Comparison of ENCODE assay signal across 24 mouse cellular contexts in the genomic region with DNA sequence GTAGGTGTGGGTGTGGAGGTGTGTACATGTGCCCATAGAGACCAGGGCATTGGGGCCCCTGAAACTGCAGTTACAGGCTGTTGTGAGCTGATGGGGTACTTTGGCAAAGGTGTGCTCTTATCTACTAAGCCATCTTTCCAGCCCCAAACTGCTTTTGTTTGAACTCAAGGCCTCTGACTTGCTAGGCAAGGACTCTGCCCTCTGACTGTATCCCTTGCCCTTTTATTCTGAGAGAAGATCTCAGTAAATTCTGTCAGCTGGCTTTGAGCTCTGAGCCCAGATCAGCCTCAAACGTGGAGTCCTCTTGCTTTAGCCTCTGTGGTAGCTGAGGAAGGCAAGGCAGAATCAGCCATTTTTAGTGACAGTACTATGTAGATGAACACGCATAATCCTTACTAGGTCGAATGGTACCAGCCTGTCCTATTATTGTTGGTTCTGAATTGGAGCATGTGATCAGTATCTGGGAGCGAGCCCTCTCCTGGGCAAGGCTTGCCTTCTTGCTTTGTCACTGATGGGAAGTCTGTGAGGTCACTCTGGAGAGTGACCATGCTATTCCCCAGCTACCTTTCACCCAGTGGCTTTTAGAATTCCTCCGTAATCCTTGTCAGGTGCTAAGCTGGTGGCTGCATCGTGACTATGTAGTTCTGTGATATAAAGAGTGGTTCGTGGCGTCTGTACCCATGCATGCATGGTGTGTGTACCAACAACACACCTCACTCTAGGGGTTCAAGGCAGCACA. TPM values are rescaled to one million over a fixed set of nuclear protein-coding genes. Genes with fewer than 3 reads are reported as not detected.
A peak's percentile ranks its signal among the peaks of the same experiment; 100 is the strongest.
DNase-seq lines count a peak whose midpoint lies in the region; ATAC-seq and TF ChIP-seq lines count a peak whose summit lies in the region.
"Had no signal": no experiment of that assay in that cellular context is flagged by ENCODE, and none has a peak within 500 bp of the region (broad histone marks: within the 10 kb centered on the region; RNA-seq: fewer than 3 reads in every experiment).

No protein-coding gene starts in this region.

- H3K4me3 ChIP-seq in layer of hippocampus, adult 2 months = no peak overlapping the region
- no peak overlapping the region for H3K4me3 ChIP-seq in kidney, postnatal 0 days (replicated peaks; ENCODE audit: low read depth, low read length)
- no peak overlapping the region for H3K4me3 ChIP-seq in limb, embryonic 13.5 days
- H3K4me3 ChIP-seq: forebrain, embryonic 10.5 days; hindbrain, embryonic 13.5 days; midbrain, embryonic 12.5 days; neural tube, embryonic 15.5 days had no signal

- intact Hi-C loops in heart, postnatal 25 days (cut with DNase I) = no loop called here

- ATAC-seq in kidney, postnatal 0 days (replicated peaks; ENCODE audit: low FRiP score, low read depth) = peak; percentile 74
- no peak for ATAC-seq in limb, embryonic 13.5 days (ENCODE audit: low FRiP score, low read depth)
- ATAC-seq: forebrain, embryonic 16.5 days had no signal

- no peaks in the 10 kb centered on the region for H3K4me1 ChIP-seq in kidney, postnatal 0 days (replicated peaks; ENCODE audit: insufficient read depth, low read length)
- peaks cover 16% of the 10 kb centered on the region for H3K4me1 ChIP-seq in limb, embryonic 13.5 days
- H3K4me1 ChIP-seq: forebrain, embryonic 10.5 days; hindbrain, embryonic 13.5 days; midbrain, embryonic 12.5 days; neural tube, embryonic 15.5 days had no signal

- TF ChIP-seq CTCF in layer of hippocampus, adult 2 months (conservative IDR thresholded peaks at IDR 0.05) = no peak
- no peak for TF ChIP-seq CTCF in kidney, postnatal 0 days (IDR thresholded peaks at IDR 0.05; ENCODE audit: low read depth)

- H3K27ac ChIP-seq in layer of hippocampus, adult 2 months = peak overlapping the region; percentile 7; the same call in 1 of the 2 replicates
- peak overlapping the region; percentile 67 for H3K27ac ChIP-seq in kidney, postnatal 0 days
- H3K27ac ChIP-seq in limb, embryonic 13.5 days = 0 out of 2 replicates have a peak overlapping the region, but pooled peaks have one; percentile 70
- H3K27ac ChIP-seq: forebrain, embryonic 10.5 days; hindbrain, embryonic 13.5 days; midbrain, embryonic 12.5 days; neural tube, embryonic 15.5 days had no signal

- 88% methylated on average over 8 of the region's 8 CpGs for WGBS in kidney, postnatal 0 days
- 87% methylated on average over 8 of the region's 8 CpGs for WGBS in limb, embryonic 13.5 days

- H3K4me2 ChIP-seq in kidney, postnatal 0 days (ENCODE audit: low read length) = no peak overlapping the region
- no peak overlapping the region for H3K4me2 ChIP-seq in limb, embryonic 13.5 days (replicated peaks)
- H3K4me2 ChIP-seq: hindbrain, embryonic 13.5 days; lung, embryonic 14.5 days; midbrain, embryonic 12.5 days; neural tube, embryonic 15.5 days had no signal

- H3K9me3 ChIP-seq in kidney, postnatal 0 days (replicated peaks; ENCODE audit: low read length) = no peaks in the 10 kb centered on the region
- no peaks in the 10 kb centered on the region for H3K9me3 ChIP-seq in limb, embryonic 13.5 days
- H3K9me3 ChIP-seq: forebrain, embryonic 10.5 days; hindbrain, embryonic 13.5 days; midbrain, embryonic 12.5 days; neural tube, embryonic 15.5 days had no signal

- no peak overlapping the region for H3K9ac ChIP-seq in kidney, postnatal 0 days (ENCODE audit: low read depth, low read length)
- peak overlapping the region; percentile 25; the same call in 1 of the 2 replicates for H3K9ac ChIP-seq in limb, embryonic 13.5 days
- H3K9ac ChIP-seq: hindbrain, embryonic 13.5 days; lung, embryonic 14.5 days; midbrain, embryonic 12.5 days; neural tube, embryonic 15.5 days had no signal

- peak; percentile 90 for DNase-seq in heart, adult 11 months
- no peak for DNase-seq in heart, postnatal 25 days (ENCODE audit: low spot score)
- no peak for DNase-seq in layer of hippocampus, adult 2 months (ENCODE audit: low spot score in 2 of 2)
- DNase-seq in layer of hippocampus, postnatal 10 days (ENCODE audit: low spot score in 2 of 2) = no peak
- DNase-seq in kidney, postnatal 0 days (ENCODE audit: low spot score) = no peak
- no peak for DNase-seq in frontal cortex, adult 2 months (ENCODE audit: extremely low spot score in 1 of 2, low spot score in 1 of 2)
- no peak for DNase-seq in layer of hippocampus, adult 11-12 months (ENCODE audit: low spot score)
- DNase-seq: adrenal gland, postnatal 10 days; cerebellum, adult 9-11 months; gastrocnemius, postnatal 36 days; heart, postnatal 36 days; layer of hippocampus, adult 9-11 months; lung, embryonic 14.5 days; thymus, adult 18-20 months; thymus, postnatal 36 days had no signal

- H3K27me3 ChIP-seq in kidney, postnatal 0 days (ENCODE audit: insufficient read depth, low read length) = no peaks in the 10 kb centered on the region
- H3K27me3 ChIP-seq in limb, embryonic 13.5 days = no peaks in the 10 kb centered on the region
- H3K27me3 ChIP-seq: hindbrain, embryonic 13.5 days; midbrain, embryonic 12.5 days; neural tube, embryonic 15.5 days had no signal

- peaks cover 74% of the 10 kb centered on the region for H3K36me3 ChIP-seq in kidney, postnatal 0 days (ENCODE audit: insufficient read depth, low read length)
- H3K36me3 ChIP-seq in limb, embryonic 13.5 days = peaks cover 96% of the 10 kb centered on the region

RNA-seq across cellular contexts. Expression of a gene that starts 24.2 kb away (rescaled TPM):
- total RNA-seq in heart, postnatal 25 days (2021) = 10 to 100 TPM; 45.3 to 46.0 TPM
- total RNA-seq in layer of hippocampus, adult 2 months (2021) = 100 to 1,000 TPM in 1 of 2 experiments, 10 to 100 TPM in 1; 95.2 to 100 TPM
- total RNA-seq in layer of hippocampus, postnatal 10 days (2021) = 10 to 100 TPM; 81.3 to 85.9 TPM
- 19.8 and 21.6 TPM in 2 replicates for polyA plus RNA-seq in kidney, postnatal 0 days (2015; fragmentation: Nextera tagmentation; extraction: Ambion mirVana)
- 15.8 and 16.5 TPM in 2 replicates for polyA plus RNA-seq in limb, embryonic 13.5 days (2015; fragmentation: Nextera tagmentation; extraction: Ambion mirVana)
- polyA plus RNA-seq in frontal cortex, adult 2 months (2012; rRNA removed) = 44.1 and 45.0 TPM in 2 replicates

RNA-seq across cellular contexts. Expression of a gene that starts 27.7 kb away (rescaled TPM):
- total RNA-seq in heart, postnatal 25 days (2021) = 1 to 10 TPM; 2.3 to 5.4 TPM
- under 1 TPM; 0.22 to 0.38 TPM for total RNA-seq in layer of hippocampus, adult 2 months (2021)
- under 1 TPM; 0.20 to 0.21 TPM for total RNA-seq in layer of hippocampus, postnatal 10 days (2021)
- 0.46 and 1.1 TPM in 2 replicates for polyA plus RNA-seq in kidney, postnatal 0 days (2015; fragmentation: Nextera tagmentation; extraction: Ambion mirVana)
- 1.3 and 2.0 TPM in 2 replicates for polyA plus RNA-seq in limb, embryonic 13.5 days (2015; fragmentation: Nextera tagmentation; extraction: Ambion mirVana)
- 0.28 and 0.40 TPM in 2 replicates for polyA plus RNA-seq in frontal cortex, adult 2 months (2012; rRNA removed)
- total RNA-seq: common myeloid progenitor, adult 5-6 weeks; megakaryocyte, adult 5-6 weeks had no signal
- polyA plus RNA-seq: small intestine, adult 2 months had no signal

RNA-seq across cellular contexts. Expression of a gene that starts 28.0 kb away (rescaled TPM):
- 10 to 100 TPM; 19.4 to 20.7 TPM for total RNA-seq in heart, postnatal 25 days (2021)
- total RNA-seq in layer of hippocampus, adult 2 months (2021) = 1 to 10 TPM; 8.1 to 8.7 TPM
- 1 to 10 TPM; 7.8 to 8.4 TPM for total RNA-seq in layer of hippocampus, postnatal 10 days (2021)
- polyA plus RNA-seq in kidney, postnatal 0 days (2015; fragmentation: Nextera tagmentation; extraction: Ambion mirVana) = 23.3 and 23.6 TPM in 2 replicates
- 21.3 and 23.1 TPM in 2 replicates for polyA plus RNA-seq in limb, embryonic 13.5 days (2015; fragmentation: Nextera tagmentation; extraction: Ambion mirVana)
- polyA plus RNA-seq in frontal cortex, adult 2 months (2012; rRNA removed) = 10.4 and 10.7 TPM in 2 replicates

Comparison
In these comparisons a context has a peak if more than half of its experiments do, and no peak if none do; other contexts are left out.
1. H3K27ac ChIP-seq: peak in every context shown above with its lines; median percentile 70 in limb, embryonic 13.5 days; 67 in kidney, postnatal 0 days; 7 in layer of hippocampus, adult 2 months.